Mouse (Mus musculus) gastrocnemius, adult 2 months (tissue): ENCODE data around the gene Nr4a1. TPM values are rescaled to one million over a fixed set of nuclear protein-coding genes. Genes with fewer than 3 reads are reported as not detected.

ENCODE experiments used
- DNase-seq: peaks from one replicate; pipeline ENCODE4 v3.0.0; 2022
- H3K27ac ChIP-seq: fragments of 200-600 bp; 2 replicates; pipeline ENCODE4 v1.8.1; 2022; ENCODE audit warnings: mild to moderate bottlenecking
- H3K4me3 ChIP-seq: fragments of 200-600 bp; 2 replicates; pipeline ENCODE4 v1.8.1; 2022; ENCODE audit warnings: mild to moderate bottlenecking, moderate library complexity
- CTCF ChIP-seq: fragments of 200-600 bp; IDR thresholded peaks from 2 replicates; pipeline ENCODE4 v1.8.1; 2022; ENCODE audit warnings: antibody characterized with exemption, mild to moderate bottlenecking, moderate library complexity
- intact Hi-C: fragments of 180-260 bp; cut with DNase I; formaldehyde crosslinking; loops from one replicate; pipeline ENCODE4 v1.15.1; 2025
- long read RNA-seq, 2 experiments: library from polyadenylated mRNA; stranded (forward); transcript quantifications; one replicate each; pipeline ENCODE4 v2.0.0; 2021
- total RNA-seq, 2 experiments: library from RNA; stranded (reverse); gene quantifications; 2 replicates each; pipeline ENCODE4 v1.2.3; 2021

The Nr4a1 gene
- 100 to 1,000 TPM; 143 to 146 TPM for total RNA-seq
- long read RNA-seq, experiment 1, transcript Nr4a1-201 (7 exons, 2,477 nt), result major isoform, 54 of 92 reads
- long read RNA-seq, experiment 1, partial matches to known transcripts, result 7 of 92 reads
- long read RNA-seq, experiment 1, other reads (novel, unspliced or antisense), result 31 of 92 reads
- long read RNA-seq, experiment 2, transcript Nr4a1-201 (7 exons, 2,477 nt), result major isoform, 13 of 76 reads
- long read RNA-seq, experiment 2, partial matches to known transcripts, result 10 of 76 reads
- long read RNA-seq, experiment 2, other reads (novel, unspliced or antisense), result 51 of 76 reads

GRCm38 (mm10) chr15:101253886-101254795 is at the start of gene Nr4a1:
TSS of gene Nr4a1 (plus strand) at chr15:101254269.
- H3K27ac ChIP-seq, result peak within 1 kb of the TSS; percentile 95
- DNase-seq, result peak; percentile 94
- peak within 1 kb of the TSS; percentile 88 for H3K4me3 ChIP-seq
- intact Hi-C loops, result no loop called here
- no peak for TF ChIP-seq CTCF

- DNase-seq, result no peak
- Histone ChIP-seq H3K4me3 (no peak overlapping the region), H3K27ac (no peak overlapping the region)
- no peak for TF ChIP-seq CTCF
- intact Hi-C loops, result no loop called here
Measured at GRCm38 (mm10) chr15:101204781-101205180, 49.3 kb upstream of the Nr4a1 start.

GRCm38 (mm10) chr15:101210228-101210627 is 43.8 kb upstream of the Nr4a1 start:
- Histone ChIP-seq H3K4me3 (no peak overlapping the region), H3K27ac (no peak overlapping the region)
- peak; percentile 80 for TF ChIP-seq CTCF
- peak; percentile 78 for DNase-seq
- intact Hi-C loops, result no loop called here

- no peak for DNase-seq
- no peak overlapping the region for H3K27ac ChIP-seq
- H3K4me3 ChIP-seq, result no peak overlapping the region
- intact Hi-C loops, result no loop called here
- TF ChIP-seq CTCF, result no peak
Measured at GRCm38 (mm10) chr15:101210998-101211613, 43.0 kb upstream of the Nr4a1 start.

GRCm38 (mm10) chr15:101212435-101212834 is 41.6 kb upstream of the Nr4a1 start:
- intact Hi-C loops, result no loop called here
- peak; percentile 89 for DNase-seq
- TF ChIP-seq CTCF, result no peak

GRCm38 (mm10) chr15:101215136-101215535 is 38.9 kb upstream of the Nr4a1 start:
- H3K4me3 ChIP-seq, result no peak overlapping the region
- TF ChIP-seq CTCF, result no peak
- intact Hi-C loops, result no loop called here
- H3K27ac ChIP-seq, result no peak overlapping the region
- DNase-seq, result no peak

More at GRCm38 (mm10) chr15:101212435-101212834, 41.6 kb upstream of the Nr4a1 start:
- Histone ChIP-seq H3K4me3 (no peak overlapping the region), H3K27ac (peak overlapping the region; percentile 31; the same call in 1 of the 2 replicates)

- no peak overlapping the region for H3K4me3 ChIP-seq
- no peak for DNase-seq
- TF ChIP-seq CTCF, result no peak
- peak overlapping the region; percentile 56 for H3K27ac ChIP-seq
- intact Hi-C loops, result no loop called here
Measured at GRCm38 (mm10) chr15:101216036-101216435, 38.0 kb upstream of the Nr4a1 start.

- Histone ChIP-seq H3K27ac (no peak overlapping the region), H3K4me3 (no peak overlapping the region)
- no peak for TF ChIP-seq CTCF
- intact Hi-C loops, result loop anchor here (1.0 to 10.0 kb wide), 4 partner anchors 16 to 754 kb away; partner anchors contain the start of gene Atg101
- no peak for DNase-seq
Measured at GRCm38 (mm10) chr15:101220905-101221297, 33.2 kb upstream of the Nr4a1 start.

GRCm38 (mm10) chr15:101221298-101222104 is 32.6 kb upstream of the Nr4a1 start:
- peak; percentile 93 for DNase-seq
- TF ChIP-seq CTCF, result peak; percentile 99; the same call in 1 of the 2 replicates
- H3K27ac ChIP-seq, result peak overlapping the region; percentile 70
- peak overlapping the region; percentile 64 for H3K4me3 ChIP-seq
- intact Hi-C loops, result loop anchor here (1.0 to 10.0 kb wide), 4 partner anchors 16 to 753 kb away; partner anchors contain the start of gene Atg101

GRCm38 (mm10) chr15:101222897-101223482 is 31.1 kb upstream of the Nr4a1 start:
- no peak for TF ChIP-seq CTCF
- Histone ChIP-seq H3K4me3 (no peak overlapping the region), H3K27ac (no peak overlapping the region)
- no peak for DNase-seq
- intact Hi-C loops, result loop anchor here (5.0 to 10.0 kb wide), 3 partner anchors 59 to 752 kb away; partner anchors contain the start of gene Atg101

- DNase-seq, result no peak
- H3K4me3 ChIP-seq, result peak overlapping the region; percentile 84
- no peak for TF ChIP-seq CTCF
- intact Hi-C loops, result loop anchor here (5.0 to 10.0 kb wide), 3 partner anchors 59 to 751 kb away; partner anchors contain the start of gene Atg101
- peak overlapping the region; percentile 91 for H3K27ac ChIP-seq
Measured at GRCm38 (mm10) chr15:101223596-101223995, 30.5 kb upstream of the Nr4a1 start.
